Mouse (Mus musculus) lung, postnatal 25 days (tissue): ENCODE measurements around the gene Pdik1l.

Experiments used
- DNase-seq: peaks from one replicate; pipeline ENCODE4 v3.0.0; 2022; ENCODE audit warnings: low spot score

Gene Pdik1l

DNA sequence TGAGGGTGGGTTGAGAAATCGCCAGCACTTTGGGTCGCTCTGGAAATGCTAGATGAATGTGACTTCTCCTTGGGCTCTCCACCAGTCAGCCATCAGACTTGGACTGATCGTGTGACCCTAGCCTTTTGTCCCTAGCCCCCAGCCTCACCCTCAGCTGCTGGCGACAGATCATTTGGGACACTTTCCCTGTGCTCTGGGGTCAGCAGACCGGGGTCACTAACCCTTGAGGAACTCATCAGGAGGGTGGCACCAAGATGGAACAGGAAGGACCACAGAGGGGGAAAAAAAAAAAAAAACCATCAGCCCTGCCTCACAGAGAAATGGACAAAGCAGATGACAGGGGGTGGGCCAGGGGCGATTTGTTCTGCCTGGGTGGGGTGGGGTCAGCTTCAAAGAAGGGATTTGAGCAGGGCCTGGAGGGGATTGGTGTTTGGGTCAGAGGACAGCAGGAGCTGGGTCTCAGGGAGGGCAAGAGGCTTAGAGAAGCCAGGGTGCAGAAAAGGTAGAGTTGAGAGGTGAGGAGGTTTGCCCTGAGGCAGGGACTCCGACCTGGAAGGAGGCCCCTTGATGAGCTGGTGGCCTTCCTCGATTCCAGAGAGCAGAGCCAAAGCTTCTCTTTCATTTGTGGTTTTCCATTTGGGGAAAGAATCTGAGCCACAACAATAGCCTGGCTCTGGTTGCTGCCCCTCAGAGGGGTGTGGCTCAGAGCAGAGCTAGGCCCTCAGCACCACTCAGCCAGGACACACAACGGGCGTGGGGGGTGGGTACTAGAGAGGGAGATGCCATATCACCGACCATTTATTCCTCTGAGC lies 30.3 kb downstream of the Pdik1l start:
- no peak for DNase-seq

DNA sequence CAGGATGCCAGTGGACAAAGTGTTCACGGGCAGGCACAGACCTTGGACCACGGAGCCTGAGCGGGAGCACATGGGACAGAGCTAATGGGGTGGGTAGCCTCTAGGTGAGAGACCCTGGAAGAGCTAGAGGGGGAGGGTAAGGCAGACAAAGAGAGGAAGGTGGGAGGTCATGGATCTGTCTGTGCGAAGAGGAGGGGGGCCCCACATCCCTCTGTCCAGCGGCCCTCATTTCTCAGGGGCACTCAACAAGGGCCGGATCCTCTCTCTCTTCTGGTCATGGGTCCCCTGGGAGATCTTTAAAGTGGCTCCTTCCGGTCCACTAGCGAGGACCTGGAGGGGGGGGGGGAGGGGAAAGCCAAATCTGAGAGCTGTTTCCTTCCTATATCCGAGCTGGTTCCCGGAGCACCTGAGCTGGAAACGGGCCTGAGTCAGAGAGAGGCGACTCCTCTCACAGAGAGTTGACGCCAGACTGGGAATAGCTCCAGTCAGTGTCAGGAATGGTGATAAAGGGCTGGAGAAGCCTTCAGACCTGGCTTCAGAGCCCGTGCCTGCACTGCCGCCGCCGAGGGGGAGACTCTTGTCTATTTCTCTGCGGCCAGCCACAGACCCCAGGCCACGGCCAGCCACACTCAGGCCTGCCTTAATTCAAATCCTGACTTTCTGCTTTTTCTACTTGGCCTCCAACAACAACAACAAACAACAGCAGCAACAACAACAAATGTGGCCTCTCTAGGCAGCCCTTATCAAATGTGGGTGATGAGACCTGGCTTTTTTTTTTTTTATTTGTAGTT lies 31.1 kb downstream of the Pdik1l start:
- DNase-seq, result no peak

DNA sequence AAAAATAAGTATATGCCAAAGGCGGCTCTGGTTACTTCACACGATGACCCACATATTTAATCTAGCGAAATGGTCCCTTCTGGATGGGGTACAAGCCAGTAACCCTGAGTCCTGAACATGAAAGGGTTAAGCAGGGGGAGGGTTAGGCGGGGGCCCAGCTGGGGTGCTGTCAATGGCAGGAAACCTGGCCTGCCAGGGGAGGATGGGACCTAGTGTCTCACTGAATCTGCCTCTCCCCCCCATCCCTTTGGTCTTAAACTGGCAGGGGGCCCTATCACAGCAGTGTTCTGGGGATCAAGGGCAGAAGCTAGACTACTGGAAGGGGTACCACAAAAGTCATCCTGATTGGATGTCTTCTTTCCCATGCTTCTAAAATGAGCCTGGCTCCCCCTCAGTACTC lies 31.8 kb downstream of the Pdik1l start:
- no peak for DNase-seq

DNA sequence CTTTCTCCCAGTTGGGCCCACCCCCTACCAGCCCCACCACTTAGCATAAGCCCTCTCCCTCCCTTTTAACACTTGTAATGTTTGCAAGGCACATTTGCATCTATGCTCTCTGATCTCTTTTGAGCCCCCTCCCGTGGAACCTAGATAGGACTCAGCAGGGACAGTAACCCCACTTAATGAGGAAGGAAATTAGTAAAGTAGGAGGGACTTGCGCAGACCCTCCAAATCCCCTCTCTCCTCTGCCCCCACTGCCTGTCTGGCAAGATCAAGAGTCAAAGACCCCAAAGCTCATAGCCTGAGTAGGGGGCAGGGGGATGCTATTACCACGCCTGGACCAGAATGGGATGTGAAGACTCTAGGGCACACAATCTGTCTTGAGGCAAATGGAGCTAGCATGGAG lies 32.9 kb downstream of the Pdik1l start:
- no peak for DNase-seq

DNA sequence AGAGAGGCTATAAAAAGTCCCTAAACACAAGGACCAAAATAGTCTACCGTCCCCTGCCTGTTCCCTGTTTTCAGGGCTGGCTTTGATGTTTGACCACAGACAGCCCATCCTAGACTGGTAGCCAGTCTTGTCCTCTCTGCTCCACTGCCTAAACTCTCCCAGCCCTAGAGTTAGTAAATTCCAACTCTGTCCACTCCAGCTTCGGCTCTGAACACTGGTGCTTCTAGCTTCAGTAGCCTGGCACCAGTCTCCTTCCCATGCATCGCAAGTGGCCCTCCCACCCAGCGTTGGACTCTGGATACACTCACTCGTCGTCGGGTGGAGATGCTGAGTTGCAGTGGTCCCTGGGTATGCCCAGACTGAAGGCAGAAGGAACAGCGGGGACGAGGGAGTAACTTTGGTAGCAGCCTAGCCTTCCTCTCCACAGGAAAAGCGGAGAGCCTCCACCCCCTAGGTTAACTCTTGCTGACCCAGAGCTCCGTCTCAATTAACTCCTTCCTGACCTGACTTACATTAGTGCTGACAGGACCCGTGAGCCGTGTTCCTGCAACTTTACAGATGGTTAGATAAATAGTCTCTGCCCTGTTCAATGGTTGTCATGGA lies 33.9 kb downstream of the Pdik1l start, which contains the start of gene Grrp1:
TSS of gene Grrp1 (minus strand) at position 385 of the 603 bp plus-strand sequence.
- DNase-seq, result no peak

DNA sequence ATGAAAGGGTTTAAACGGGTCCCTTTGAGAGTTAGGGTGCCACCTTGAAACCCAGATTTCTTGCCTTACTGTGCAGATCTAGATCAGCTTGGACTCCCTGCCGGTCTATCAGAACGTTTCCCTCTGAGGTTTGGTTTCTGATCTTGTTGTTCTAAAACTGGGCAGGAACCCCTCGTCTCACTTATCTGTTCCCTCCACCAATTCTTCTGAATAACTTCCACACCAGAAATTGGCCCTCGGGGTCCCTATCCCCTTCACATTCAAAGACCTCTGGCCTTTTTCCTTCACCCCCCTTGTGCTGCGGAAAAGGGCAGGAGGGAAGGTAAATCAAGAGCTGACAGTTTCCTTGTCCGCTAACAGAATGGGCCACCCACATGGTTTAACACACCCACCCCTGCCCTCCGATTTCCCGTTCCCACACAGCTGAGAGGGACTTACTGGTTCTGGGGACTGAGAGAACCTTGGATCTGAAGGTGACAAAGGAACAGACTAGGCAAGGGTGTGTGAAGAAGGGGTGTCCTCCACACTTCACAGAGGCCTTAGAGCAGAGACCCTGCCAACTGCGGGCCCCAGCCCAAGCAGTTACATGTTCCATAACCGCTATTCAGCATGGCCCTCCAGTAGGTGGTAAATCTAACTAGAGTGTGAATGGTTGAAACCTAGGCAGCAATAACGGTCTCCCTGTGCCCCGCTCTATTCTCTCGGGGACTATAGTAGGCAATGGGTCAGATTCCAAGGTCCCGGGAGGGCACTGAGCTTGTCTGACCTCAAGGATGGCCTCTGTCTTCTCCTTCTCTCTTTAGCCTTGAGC lies 34.6 kb downstream of the Pdik1l start:
- DNase-seq, result no peak

DNA sequence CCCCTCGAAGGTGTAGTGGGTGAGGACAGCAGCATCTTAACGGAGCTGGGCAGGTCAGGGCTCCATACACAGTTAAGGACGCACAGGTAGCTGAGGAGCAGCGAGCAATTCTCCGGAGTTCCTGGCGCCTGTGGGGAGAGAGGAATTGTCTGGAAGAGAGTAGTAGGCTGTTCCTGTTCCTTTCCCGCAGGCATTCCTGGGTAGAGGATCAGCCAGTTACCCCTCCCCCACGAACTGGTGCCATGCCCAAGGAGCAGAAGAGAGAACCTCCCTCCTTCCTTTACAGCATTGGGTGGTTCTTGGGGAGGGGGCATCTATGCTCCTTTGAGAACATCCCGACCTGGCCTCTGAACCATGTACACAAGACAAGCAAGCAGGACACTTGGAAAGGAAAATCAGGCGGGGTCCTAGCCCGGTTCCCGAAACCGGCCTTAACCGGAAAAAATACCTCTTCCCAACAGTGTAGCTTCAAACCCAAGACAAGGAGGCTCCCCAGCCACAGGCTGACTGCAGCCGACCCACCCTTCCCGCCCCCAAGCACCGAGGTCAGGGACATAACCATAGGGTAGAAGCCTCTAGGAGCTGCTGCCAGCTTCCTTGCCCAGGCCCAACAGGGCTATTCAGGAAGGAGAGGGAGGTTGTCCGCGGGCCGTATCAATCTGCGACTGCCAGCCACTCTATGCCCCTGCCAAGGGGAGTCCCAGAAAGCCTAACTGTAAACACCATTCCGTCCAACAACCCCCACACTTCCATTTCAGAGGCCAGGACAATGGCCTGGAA lies 35.4 kb downstream of the Pdik1l start:
- no peak for DNase-seq

DNA sequence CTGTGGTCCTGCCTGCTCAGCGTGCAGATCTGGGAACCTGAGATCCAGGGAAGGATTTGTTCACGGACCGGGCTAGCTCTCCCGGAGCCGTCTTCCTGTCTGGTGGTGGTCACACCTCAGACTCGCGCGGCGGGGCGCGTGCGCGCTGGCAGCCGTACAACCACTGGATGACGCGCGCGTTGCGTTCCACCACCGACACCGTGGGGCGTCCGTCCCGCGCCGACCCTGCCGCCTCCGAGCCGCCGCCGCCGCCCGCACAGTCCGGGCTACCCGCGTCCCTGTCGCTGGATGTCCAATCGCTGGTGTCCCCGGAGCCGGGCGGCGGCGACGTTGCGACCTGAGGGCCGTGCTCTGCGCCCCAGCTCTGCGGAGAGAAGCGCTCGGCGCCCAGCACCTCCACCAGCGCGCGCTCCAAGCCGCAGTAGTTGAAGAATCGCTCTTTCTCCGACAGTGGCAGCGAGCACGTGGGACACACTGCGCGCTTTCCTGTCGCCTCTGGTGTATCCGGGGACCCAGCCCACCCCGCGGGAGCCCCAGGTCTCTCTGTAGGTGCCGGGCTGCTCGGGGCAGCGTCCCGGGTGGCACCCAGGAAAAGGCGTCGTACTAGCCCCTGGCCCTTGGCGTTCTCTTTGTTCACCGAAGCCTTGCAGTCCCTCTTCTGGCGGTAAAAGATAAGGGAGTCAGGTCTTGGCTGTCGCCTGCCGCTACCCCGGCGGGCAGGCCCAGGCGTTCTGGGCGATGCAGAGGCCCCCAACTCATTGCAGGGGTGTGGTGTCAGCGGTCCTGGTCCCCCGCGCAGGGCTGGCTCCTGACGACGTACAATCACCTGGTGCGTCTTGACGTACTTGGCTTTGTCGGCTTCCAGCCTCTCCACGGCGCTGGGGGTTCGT lies 36.2 kb downstream of the Pdik1l start:
- no peak for DNase-seq

DNA sequence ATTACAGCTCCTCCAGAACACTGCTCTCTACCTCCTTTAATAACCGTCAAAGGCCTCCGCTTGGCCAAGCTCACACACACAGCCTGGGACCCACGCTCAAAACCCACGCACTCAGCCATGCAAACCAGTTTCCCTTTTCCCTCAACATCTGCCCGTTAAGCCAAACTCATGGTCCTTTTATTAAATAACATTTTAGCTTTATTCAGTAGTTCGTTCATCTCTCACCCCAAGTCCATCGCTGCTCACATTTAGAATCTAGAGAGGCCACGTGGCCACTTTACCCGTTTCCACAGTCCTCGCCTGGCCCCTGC lies 36.8 kb downstream of the Pdik1l start:
- DNase-seq, result no peak

DNA sequence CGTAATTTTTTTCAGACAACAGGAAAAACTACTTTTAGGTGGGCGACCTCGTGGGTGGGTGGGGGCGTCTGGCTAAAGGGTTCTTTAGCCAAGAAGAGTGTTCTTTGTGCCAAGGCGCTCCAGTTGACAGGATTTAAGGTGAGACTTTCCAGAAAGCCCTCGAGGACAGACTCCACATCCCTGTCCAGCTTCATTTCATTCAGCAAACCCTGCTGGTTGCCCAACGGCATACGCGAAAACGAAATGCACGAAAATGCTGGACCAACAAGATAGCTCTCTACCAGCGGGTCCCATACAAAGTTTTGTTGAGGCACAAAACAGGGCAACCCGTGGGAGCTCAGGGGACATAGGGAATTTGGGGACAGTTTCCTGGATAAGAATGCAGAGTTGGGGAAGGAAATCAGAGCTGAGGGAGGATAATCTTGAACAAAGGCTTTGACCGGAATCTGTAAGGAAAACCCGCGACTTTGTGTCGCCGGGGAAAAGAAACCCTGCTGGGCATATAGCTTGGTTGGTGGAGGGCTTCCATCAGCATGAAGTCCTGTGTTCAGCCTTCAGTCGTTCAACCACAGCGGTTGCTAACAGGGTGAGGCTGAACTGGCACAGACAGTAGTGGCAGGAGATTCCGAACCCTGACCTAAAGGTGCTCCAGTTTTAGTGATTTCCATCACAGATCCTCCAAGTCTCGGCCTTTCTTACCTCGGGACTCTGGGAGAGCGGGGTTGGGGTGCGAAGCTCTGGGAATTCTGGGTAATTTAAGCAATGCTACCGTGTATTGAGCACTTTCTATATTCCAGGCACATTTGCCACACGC lies 37.4 kb downstream of the Pdik1l start:
- no peak for DNase-seq

DNA sequence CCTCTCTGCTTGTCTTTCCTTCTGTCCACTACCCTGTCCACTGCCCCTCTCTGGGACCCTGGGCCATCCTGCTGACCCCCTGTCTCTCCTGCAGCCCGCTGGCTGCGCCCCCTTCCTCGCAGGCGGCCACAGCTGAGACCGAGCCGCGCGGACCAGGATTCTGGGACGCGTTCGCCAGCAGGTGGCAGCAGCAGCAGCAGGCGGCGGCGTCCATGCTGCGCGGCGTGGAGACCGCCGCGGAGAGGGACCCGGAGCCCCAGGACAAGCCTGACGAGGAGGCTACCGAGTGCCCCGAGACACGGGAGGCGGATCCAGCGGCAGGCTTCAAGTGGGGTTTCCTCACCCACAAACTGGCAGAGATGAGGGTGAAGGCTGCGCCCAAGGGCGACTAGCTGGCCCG lies 38.0 kb downstream of the Pdik1l start:
- no peak for DNase-seq

DNA sequence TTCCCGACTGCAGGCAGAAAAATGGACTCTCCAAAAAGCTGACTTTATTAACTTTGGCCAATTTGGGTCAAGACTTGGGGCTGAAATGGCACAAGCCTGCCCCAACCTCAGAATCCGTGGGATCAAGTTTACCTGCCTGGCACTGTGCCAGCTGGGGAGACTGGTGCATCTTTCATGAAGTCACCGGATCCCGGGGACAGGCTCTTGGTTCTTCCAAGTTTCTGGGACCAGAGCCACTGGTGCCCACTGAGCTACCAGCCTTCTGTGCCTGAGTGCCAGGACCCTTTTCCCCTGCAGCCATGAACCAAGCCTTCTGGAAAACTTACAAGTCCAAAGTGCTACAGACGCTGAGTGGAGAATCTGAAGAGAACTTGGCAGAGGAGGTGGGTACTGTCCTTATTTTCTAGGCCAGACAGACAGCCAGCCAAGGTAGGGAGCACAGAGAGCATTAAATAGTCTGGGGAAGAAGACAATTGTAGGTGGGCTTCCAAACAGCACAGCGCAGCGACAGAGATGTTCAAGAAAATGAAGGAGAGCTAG lies 40.9 kb downstream of the Pdik1l start, which contains the start of gene Gm30191:
TSS of gene Gm30191 (plus strand) at position 217 of the 540 bp plus-strand sequence.
- no peak for DNase-seq

DNA sequence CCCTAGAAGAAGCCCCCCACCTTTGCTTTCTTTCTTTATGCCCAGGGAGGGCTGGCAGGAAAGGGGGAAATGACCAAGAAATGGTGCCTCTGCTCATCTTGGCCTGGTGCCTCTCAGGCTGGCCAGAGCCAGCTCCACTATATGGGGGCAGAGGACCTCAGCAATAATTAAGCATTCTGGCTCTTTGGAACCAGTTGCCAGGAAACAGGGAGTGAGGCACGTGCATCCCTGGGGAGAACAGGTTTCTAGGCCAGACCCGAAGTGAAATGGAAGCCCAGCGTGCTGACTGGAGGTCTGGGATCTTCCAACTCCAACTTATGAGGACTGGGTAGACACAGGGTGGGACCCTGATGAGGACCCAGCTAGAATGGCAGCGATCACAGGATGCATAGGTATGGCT lies 41.4 kb downstream of the Pdik1l start:
- DNase-seq, result no peak

DNA sequence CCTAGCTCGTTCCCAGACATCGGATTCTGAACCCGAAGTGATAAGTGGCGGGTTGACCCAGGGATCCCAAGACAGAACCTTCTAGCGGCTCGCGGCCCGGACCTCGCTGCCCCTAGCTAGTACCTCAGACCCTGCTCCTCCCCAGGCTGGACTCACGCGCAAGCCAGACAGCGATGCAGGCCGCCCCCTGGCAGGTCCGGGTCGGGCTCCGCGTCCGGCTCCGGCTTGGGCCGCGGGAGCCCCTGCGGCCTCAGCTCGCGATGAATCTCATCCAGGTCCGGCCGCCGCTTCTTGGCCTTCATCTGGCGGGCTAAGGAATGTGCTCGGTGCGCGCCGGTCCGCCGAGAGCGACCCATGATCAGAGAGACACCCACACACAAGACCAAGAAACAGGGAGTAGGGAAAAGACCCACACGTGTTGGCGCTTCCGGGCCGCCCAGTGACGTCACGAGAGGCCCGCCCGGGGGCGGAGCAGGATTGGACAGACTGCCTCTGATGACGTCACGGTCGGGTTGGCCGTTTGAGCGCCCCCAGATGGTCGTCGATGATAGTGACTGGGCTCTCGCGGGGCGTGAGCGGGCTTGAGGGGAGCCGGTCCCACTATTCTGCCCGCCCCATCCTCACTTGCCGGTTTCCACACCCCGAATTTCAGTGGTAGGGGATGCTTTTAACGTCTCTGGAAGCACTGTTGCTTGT lies 42.4 kb downstream of the Pdik1l start, which contains the start of gene Zfp593:
TSS of gene Zfp593 (minus strand) at position 445 of the 696 bp plus-strand sequence.
- DNase-seq, result peak; percentile 95

DNA sequence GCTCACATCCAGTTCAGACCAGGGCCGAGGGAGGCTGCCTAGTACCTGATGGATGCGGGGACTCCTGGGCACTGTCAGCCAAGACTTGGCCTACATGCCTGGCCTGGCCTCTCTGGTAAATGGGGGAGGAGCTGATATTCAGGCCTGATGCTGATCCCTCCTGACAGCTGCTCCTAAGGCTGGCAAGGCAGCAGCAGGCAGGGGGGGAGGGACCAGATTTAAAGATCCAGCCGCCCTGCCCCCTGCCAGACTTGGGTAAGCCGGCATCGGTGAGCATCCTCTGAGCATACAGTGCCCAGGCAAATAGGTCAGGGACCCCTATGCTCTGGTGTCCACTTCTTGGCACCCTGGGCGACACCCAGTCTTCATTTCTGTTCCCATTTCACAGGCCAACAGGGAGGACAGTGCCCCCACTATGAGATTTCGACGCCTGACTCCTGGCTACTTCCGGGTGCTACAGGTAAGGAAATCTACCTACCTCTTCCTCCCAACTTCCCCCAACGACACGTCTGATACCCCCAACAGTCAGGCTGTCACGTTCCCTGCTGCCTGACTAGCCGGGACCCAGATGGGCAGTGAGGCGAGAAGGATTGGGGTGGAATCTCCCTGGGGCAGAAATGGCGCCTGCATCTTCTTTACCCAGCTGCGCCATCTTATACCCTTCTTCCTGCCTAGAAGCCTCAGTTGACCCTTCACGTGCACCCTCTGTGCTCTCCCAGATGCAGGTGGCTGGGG lies 44.0 kb downstream of the Pdik1l start, which contains the start of gene E130218I03Rik:
TSS of gene E130218I03Rik (plus strand) at position 147 of the 735 bp plus-strand sequence.
- DNase-seq, result no peak

DNA sequence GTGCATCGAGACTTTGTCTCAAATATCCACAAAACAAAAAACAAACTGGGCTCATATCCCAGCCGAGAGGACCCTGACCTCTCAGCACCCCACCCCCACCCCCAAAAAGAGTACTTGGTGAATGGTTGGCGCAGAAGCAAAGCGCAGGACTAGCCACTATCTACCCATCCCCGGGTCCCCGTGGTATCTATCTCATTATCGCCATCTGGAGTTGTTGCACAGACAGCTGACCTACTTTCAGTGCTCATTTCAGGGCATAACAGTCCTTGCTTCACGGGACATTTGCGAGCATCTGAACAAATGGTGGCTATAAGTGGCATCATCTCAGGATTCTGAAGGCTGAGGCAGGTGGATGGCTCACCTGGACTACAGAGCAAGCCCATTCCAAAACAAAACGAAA lies 49.0 kb downstream of the Pdik1l start:
- no peak for DNase-seq

DNA sequence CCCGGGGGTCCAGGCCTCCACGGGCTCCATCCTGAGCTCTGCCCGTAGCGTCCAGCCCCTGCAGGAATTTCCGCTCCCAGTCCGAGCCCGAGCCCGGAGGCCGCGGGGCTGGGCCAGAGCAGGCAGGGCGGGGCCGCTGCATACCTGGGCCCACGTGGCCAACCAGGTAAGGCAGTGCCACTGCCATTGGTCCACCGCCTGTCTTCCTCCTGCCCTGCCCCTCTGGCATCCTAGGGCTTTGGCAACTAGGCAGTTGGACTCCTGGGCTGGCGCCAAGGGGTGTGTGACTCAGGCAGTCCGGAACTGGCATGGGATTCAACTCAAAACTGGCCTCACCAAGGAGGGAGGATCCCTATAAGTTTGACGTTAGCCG lies 49.4 kb downstream of the Pdik1l start, which contains the start of gene Cnksr1:
TSS of gene Cnksr1 (minus strand) at position 121 of the 373 bp plus-strand sequence.
- DNase-seq, result peak; percentile 95
